Mouse (Mus musculus) embryonic facial prominence, embryonic 14.5 days (tissue): ENCODE data around the gene Npas3. TPM values are rescaled to one million over a fixed set of nuclear protein-coding genes. Genes with fewer than 3 reads are reported as not detected.

Experiments
- ATAC-seq: fragments of 200-750 bp; cut with Nextera tagmentation; 2 replicates; pipeline ENCODE4 v1.8.0; 2017; ENCODE audit warnings: low read depth, moderate number of reproducible peaks, moderate TSS enrichment
- DNase-seq: peaks from one replicate; pipeline ENCODE4 v3.0.0-alpha.2; 2015; ENCODE audit warnings: low spot score
- H3K27ac ChIP-seq: fragments of 300-500 bp; sonication (generic); replicated peaks from 2 replicates; pipeline ENCODE4 v1.5.1; 2014; ENCODE audit warnings: low read depth, mild to moderate bottlenecking, low read length, moderate library complexity
- H3K27me3 ChIP-seq: fragments of 300-500 bp; sonication (generic); replicated peaks from 2 replicates; pipeline ENCODE4 v1.6.1; 2014; ENCODE audit warnings: low read length; ENCODE audit not compliant: control insufficient read depth, insufficient read depth
- H3K36me3 ChIP-seq: fragments of 300-500 bp; sonication (generic); 2 replicates; pipeline ENCODE4 v1.6.1; 2014; ENCODE audit warnings: low read length, mixed read lengths; ENCODE audit not compliant: control insufficient read depth, insufficient read depth
- H3K4me1 ChIP-seq: fragments of 300-500 bp; sonication (generic); 2 replicates; pipeline ENCODE4 v1.6.1; 2014; ENCODE audit warnings: antibody characterized with exemption, low read length; ENCODE audit not compliant: control insufficient read depth, insufficient read depth
- H3K4me2 ChIP-seq: fragments of 300-500 bp; sonication (generic); 2 replicates; pipeline ENCODE4 v1.6.1; 2014; ENCODE audit warnings: low read depth, mild to moderate bottlenecking, low read length, moderate library complexity, mixed read lengths
- H3K4me3 ChIP-seq: fragments of 300-500 bp; sonication (generic); 2 replicates; pipeline ENCODE4 v1.5.1; 2014; ENCODE audit warnings: low read depth, mild to moderate bottlenecking, low read length
- H3K9ac ChIP-seq: fragments of 300-500 bp; sonication (generic); 2 replicates; pipeline ENCODE4 v1.6.1; 2014; ENCODE audit warnings: low read depth, mild to moderate bottlenecking, low read length, moderate library complexity, mixed read lengths
- H3K9me3 ChIP-seq: fragments of 300-500 bp; sonication (generic); 2 replicates; pipeline ENCODE4 v1.6.1; 2016; ENCODE audit warnings: low read length; ENCODE audit not compliant: control insufficient read depth
- WGBS: fragments of 180-500 bp; shearing (Covaris S2); extraction: QIAGEN DNeasy Blood & Tissue Kit; methylation state at CpG from one replicate; pipeline ENCODE4 v1.1.7; 2014; 5-methylcytosine and 5-hydroxymethylcytosine counted together
- polyA plus RNA-seq: library from polyadenylated mRNA; unstranded; fragments of >200 nt; fragmentation: Nextera tagmentation; extraction: Ambion mirVana; gene quantifications from 2 replicates; pipeline ENCODE4 v1.2.1, GENCODE M21; 2014

The Npas3 gene
- polyA plus RNA-seq, 1 experiment from 2014 or later, result 4.4 TPM

GRCm38 (mm10) chr12:53881684-53882083 lies 633.2 kb downstream of the Npas3 start:
- no peaks in the 10 kb centered on the region for H3K27me3 ChIP-seq
- no peaks in the 10 kb centered on the region for H3K4me1 ChIP-seq
- ATAC-seq (no peak), DNase-seq (no peak)
- H3K9me3 ChIP-seq, result no peaks in the 10 kb centered on the region
- WGBS, result 89% methylated on average over 4 of the region's 4 CpGs
- H3K9ac ChIP-seq, result no peak overlapping the region
- no peaks in the 10 kb centered on the region for H3K36me3 ChIP-seq
- H3K4me3 ChIP-seq, result no peak overlapping the region
- no peak overlapping the region for H3K4me2 ChIP-seq
- no peak overlapping the region for H3K27ac ChIP-seq

- Histone ChIP-seq H3K27me3 (no peaks in the 10 kb centered on the region), H3K27ac (no peak overlapping the region), H3K9me3 (no peaks in the 10 kb centered on the region), H3K36me3 (no peaks in the 10 kb centered on the region), H3K4me3 (no peak overlapping the region), H3K9ac (no peak overlapping the region), H3K4me2 (no peak overlapping the region), H3K4me1 (no peaks in the 10 kb centered on the region)
- DNase-seq, result no peak
- 83% methylated on average over 8 of the region's 8 CpGs for WGBS
- ATAC-seq, result no peak
Observed at GRCm38 (mm10) chr12:53882863-53883262, 634.4 kb downstream of the Npas3 start.

- Histone ChIP-seq H3K4me1 (no peaks in the 10 kb centered on the region), H3K27ac (no peak overlapping the region), H3K27me3 (no peaks in the 10 kb centered on the region), H3K4me2 (no peak overlapping the region), H3K4me3 (no peak overlapping the region), H3K9ac (no peak overlapping the region), H3K9me3 (no peaks in the 10 kb centered on the region), H3K36me3 (no peaks in the 10 kb centered on the region)
- DNase-seq (peak; percentile 40), ATAC-seq (no peak)
- WGBS, result 50% methylated on average over 4 of the region's 4 CpGs
Observed at GRCm38 (mm10) chr12:53888624-53889023, 640.1 kb downstream of the Npas3 start.

- ATAC-seq, result no peak
- Histone ChIP-seq H3K27ac (no peak overlapping the region), H3K36me3 (no peaks in the 10 kb centered on the region), H3K4me1 (no peaks in the 10 kb centered on the region), H3K9me3 (no peaks in the 10 kb centered on the region), H3K9ac (no peak overlapping the region), H3K27me3 (no peaks in the 10 kb centered on the region), H3K4me2 (no peak overlapping the region), H3K4me3 (no peak overlapping the region)
- WGBS, result 84% methylated on average over 5 of the region's 5 CpGs
- no peak for DNase-seq
Observed at GRCm38 (mm10) chr12:53895909-53896308, 647.4 kb downstream of the Npas3 start.

GRCm38 (mm10) chr12:53908761-53909160 lies 660.3 kb downstream of the Npas3 start:
- H3K9me3 ChIP-seq, result no peaks in the 10 kb centered on the region
- H3K27me3 ChIP-seq, result no peaks in the 10 kb centered on the region
- no peak overlapping the region for H3K4me2 ChIP-seq
- H3K9ac ChIP-seq, result no peak overlapping the region
- DNase-seq, result no peak
- H3K4me3 ChIP-seq, result no peak overlapping the region
- no peak overlapping the region for H3K27ac ChIP-seq
- no peaks in the 10 kb centered on the region for H3K36me3 ChIP-seq
- no peaks in the 10 kb centered on the region; the same call in 1 of the 2 replicates for H3K4me1 ChIP-seq
- no peak for ATAC-seq
- WGBS, result 79% methylated on average over 8 of the region's 8 CpGs

GRCm38 (mm10) chr12:53910192-53910591 lies 661.7 kb downstream of the Npas3 start:
- Histone ChIP-seq H3K27ac (no peak overlapping the region), H3K27me3 (no peaks in the 10 kb centered on the region), H3K9ac (no peak overlapping the region), H3K4me2 (no peak overlapping the region), H3K36me3 (no peaks in the 10 kb centered on the region), H3K4me1 (no peaks in the 10 kb centered on the region; the same call in 1 of the 2 replicates), H3K9me3 (no peaks in the 10 kb centered on the region), H3K4me3 (no peak overlapping the region)
- ATAC-seq (no peak), DNase-seq (no peak)
- WGBS, result 84% methylated on average over 2 of the region's 2 CpGs

- Histone ChIP-seq H3K27ac (no peak overlapping the region), H3K4me2 (no peak overlapping the region), H3K9me3 (no peaks in the 10 kb centered on the region), H3K4me3 (no peak overlapping the region), H3K36me3 (no peaks in the 10 kb centered on the region), H3K9ac (no peak overlapping the region), H3K4me1 (no peaks in the 10 kb centered on the region), H3K27me3 (no peaks in the 10 kb centered on the region)
- DNase-seq (no peak), ATAC-seq (no peak)
- 93% methylated on average over 7 of the region's 7 CpGs for WGBS
Observed at GRCm38 (mm10) chr12:53922153-53922552, 673.7 kb downstream of the Npas3 start.

- DNase-seq (no peak), ATAC-seq (no peak)
- H3K36me3 ChIP-seq, result no peaks in the 10 kb centered on the region
- H3K4me1 ChIP-seq, result no peaks in the 10 kb centered on the region
- no peak overlapping the region for H3K4me3 ChIP-seq
- no peaks in the 10 kb centered on the region for H3K9me3 ChIP-seq
- no peak overlapping the region for H3K27ac ChIP-seq
- WGBS, result 77% methylated on average over 2 of the region's 2 CpGs
- H3K27me3 ChIP-seq, result no peaks in the 10 kb centered on the region
- no peak overlapping the region for H3K4me2 ChIP-seq
- no peak overlapping the region for H3K9ac ChIP-seq
Observed at GRCm38 (mm10) chr12:53948826-53949225, 700.3 kb downstream of the Npas3 start.

- Histone ChIP-seq H3K27me3 (no peaks in the 10 kb centered on the region), H3K4me3 (no peak overlapping the region), H3K4me1 (no peaks in the 10 kb centered on the region), H3K36me3 (no peaks in the 10 kb centered on the region), H3K9ac (no peak overlapping the region), H3K27ac (no peak overlapping the region), H3K9me3 (no peaks in the 10 kb centered on the region), H3K4me2 (no peak overlapping the region)
- no peak for ATAC-seq
- DNase-seq, result no peak
- 70% methylated on average over 7 of the region's 7 CpGs for WGBS
Observed at GRCm38 (mm10) chr12:53962004-53962403, 713.5 kb downstream of the Npas3 start.
